Mouse (Mus musculus): ENCODE measurements around the gene Kdm4d. TPM values are rescaled to one million over a fixed set of nuclear protein-coding genes. Genes with fewer than 3 reads are reported as not detected.
"Not testable (repeated sequence)": the region's sequence is repeated elsewhere in the genome, so short reads cannot be mapped to it uniquely, and the experiment has no call there.

Gene Kdm4d
- total RNA-seq, 2 experiments from 2014 or later: not detected

GRCm38 (mm10) chr9:14462536-14462935, 37.7 kb downstream of the Kdm4d start:
- intact Hi-C loops (cut with DNase I); DNase-seq: not testable (repeated sequence)

GRCm38 (mm10) chr9:14456320-14456719, 44.0 kb downstream of the Kdm4d start:
- no peak for DNase-seq

GRCm38 (mm10) chr9:14451120-14451519, 49.2 kb downstream of the Kdm4d start:
- DNase-seq; intact Hi-C loops (cut with DNase I): not testable (repeated sequence)

More at GRCm38 (mm10) chr9:14456320-14456719, 44.0 kb downstream of the Kdm4d start:
- intact Hi-C loops (cut with DNase I): no loop called here

GRCm38 (mm10) chr9:14447086-14447485, 53.2 kb downstream of the Kdm4d start:
- DNase-seq; intact Hi-C loops (cut with DNase I): not testable (repeated sequence)

- intact Hi-C loops (cut with DNase I): no loop called here
- no peak for DNase-seq
These were observed 59.9 kb downstream of the Kdm4d start for GRCm38 (mm10) chr9:14440347-14440746.

GRCm38 (mm10) chr9:14433252-14433939, 66.9 kb downstream of the Kdm4d start:
- DNase-seq: no peak
- intact Hi-C loops (cut with DNase I): no loop called here

Other genes starting within 250 kb of the Kdm4d start
- 10 to 100 TPM; 20.6 to 24.4 TPM for gene Sesn3, start 225.4 kb downstream of the Kdm4d start, total RNA-seq (2021)
- 1 to 10 TPM; 3.0 to 4.8 TPM for gene Endod1, start 119.0 kb downstream of the Kdm4d start, total RNA-seq (2021)
- 10 to 100 TPM; 87.3 to 95.2 TPM for gene Cwc15, start 135 bp upstream of the Kdm4d start, total RNA-seq (2021)
- gene Amotl1, start 144.6 kb upstream of the Kdm4d start, total RNA-seq (2021): 100 to 1,000 TPM; 276 to 313 TPM
- not detected for gene Piwil4, start 240.3 kb upstream of the Kdm4d start, total RNA-seq (2021)

Data from gastrocnemius, postnatal 36 days (tissue).